ENCODE assay signal across 13 mouse cellular contexts in the genomic region with DNA sequence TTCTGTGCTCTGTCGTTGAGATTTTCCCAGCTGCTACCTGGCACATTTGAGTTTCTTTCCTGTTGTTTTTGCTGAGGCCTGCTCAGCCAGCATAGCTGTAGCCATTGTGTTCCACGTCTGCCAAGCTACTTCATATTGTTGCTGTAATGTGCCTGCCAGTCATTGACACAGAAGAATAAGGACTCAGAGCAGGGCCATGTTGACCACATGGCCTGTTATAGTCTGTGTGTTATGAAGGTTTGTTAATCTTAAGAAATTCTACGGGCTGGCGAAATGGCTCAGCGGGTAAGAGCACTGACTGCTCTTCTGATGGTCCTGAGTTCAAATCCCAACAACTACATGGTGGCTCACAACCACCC. TPM values are rescaled to one million over a fixed set of nuclear protein-coding genes. Genes with fewer than 3 reads are reported as not detected.
DNase-seq lines count a peak whose midpoint lies in the region; ATAC-seq and TF ChIP-seq lines count a peak whose summit lies in the region.
"Had no signal": no experiment of that assay in that cellular context is flagged by ENCODE, and none has a peak within 500 bp of the region (broad histone marks: within the 10 kb centered on the region; RNA-seq: fewer than 3 reads in every experiment).

No protein-coding gene starts in this region.

- no peak overlapping the region for H3K4me3 ChIP-seq in layer of hippocampus, adult 2 months
- no peak overlapping the region for H3K4me3 ChIP-seq in embryonic facial prominence, embryonic 10.5 days
- H3K4me3 ChIP-seq in forebrain, embryonic 15.5 days: no peak overlapping the region
- H3K4me3 ChIP-seq in midbrain, embryonic 16.5 days (ENCODE audit: low read depth, low read length): no peak overlapping the region
- H3K4me3 ChIP-seq: limb, embryonic 13.5 days had no signal

- peak; percentile 62 for ATAC-seq in forebrain, embryonic 15.5 days (replicated peaks)
- ATAC-seq in midbrain, embryonic 16.5 days: no peak

- 55% methylated on average over 5 of the region's 5 CpGs for WGBS in embryonic facial prominence, embryonic 10.5 days
- WGBS in forebrain, embryonic 15.5 days: 20% methylated on average over 5 of the region's 5 CpGs
- WGBS in midbrain, embryonic 16.5 days: 48% methylated on average over 5 of the region's 5 CpGs

- no peaks in the 10 kb centered on the region for H3K9me3 ChIP-seq in embryonic facial prominence, embryonic 10.5 days
- H3K9me3 ChIP-seq in forebrain, embryonic 15.5 days: no peaks in the 10 kb centered on the region
- no peaks in the 10 kb centered on the region for H3K9me3 ChIP-seq in midbrain, embryonic 16.5 days (replicated peaks; ENCODE audit: control insufficient read depth, low read length, poor library complexity, severe bottlenecking)
- H3K9me3 ChIP-seq: limb, embryonic 13.5 days had no signal

- peak overlapping the region; percentile 39; the same call in 1 of the 2 replicates for H3K27ac ChIP-seq in layer of hippocampus, adult 2 months
- H3K27ac ChIP-seq in embryonic facial prominence, embryonic 10.5 days (replicated peaks): peak overlapping the region; percentile 63; the same call in 1 of the 2 replicates
- peak overlapping the region; percentile 63 for H3K27ac ChIP-seq in forebrain, embryonic 15.5 days (replicated peaks)
- peak overlapping the region; percentile 66 for H3K27ac ChIP-seq in midbrain, embryonic 16.5 days (ENCODE audit: low read length)
- H3K27ac ChIP-seq: limb, embryonic 13.5 days had no signal

- no peaks in the 10 kb centered on the region for H3K36me3 ChIP-seq in embryonic facial prominence, embryonic 10.5 days (replicated peaks)
- no peaks in the 10 kb centered on the region for H3K36me3 ChIP-seq in forebrain, embryonic 15.5 days
- no peaks in the 10 kb centered on the region for H3K36me3 ChIP-seq in midbrain, embryonic 16.5 days (ENCODE audit: control insufficient read depth, insufficient read depth, low read length)
- H3K36me3 ChIP-seq: limb, embryonic 13.5 days had no signal

- H3K27me3 ChIP-seq in embryonic facial prominence, embryonic 10.5 days (replicated peaks; ENCODE audit: low read depth, poor library complexity, severe bottlenecking): no peaks in the 10 kb centered on the region
- H3K27me3 ChIP-seq in forebrain, embryonic 15.5 days: no peaks in the 10 kb centered on the region
- H3K27me3 ChIP-seq in midbrain, embryonic 16.5 days (ENCODE audit: control insufficient read depth, insufficient read depth, low read depth, low read length): no peaks in the 10 kb centered on the region
- H3K27me3 ChIP-seq: limb, embryonic 13.5 days had no signal

- TF ChIP-seq CTCF in layer of hippocampus, adult 2 months (conservative IDR thresholded peaks at IDR 0.05): no peak

- H3K4me1 ChIP-seq in embryonic facial prominence, embryonic 10.5 days: peaks cover 19% of the 10 kb centered on the region
- H3K4me1 ChIP-seq in forebrain, embryonic 15.5 days: peaks cover 13% of the 10 kb centered on the region
- peaks cover 11% of the 10 kb centered on the region for H3K4me1 ChIP-seq in midbrain, embryonic 16.5 days (ENCODE audit: control insufficient read depth, insufficient read depth, low read length)
- H3K4me1 ChIP-seq: limb, embryonic 13.5 days had no signal

- no peak for DNase-seq in layer of hippocampus, adult 2 months (ENCODE audit: low spot score in 2 of 2)
- no peak for DNase-seq in layer of hippocampus, postnatal 25 days (ENCODE audit: extremely low spot score in 1 of 2, low spot score in 1 of 2)
- DNase-seq in embryonic facial prominence, embryonic 10.5 days (ENCODE audit: low spot score): no peak
- DNase-seq in c-Kit-positive CD71-positive TER-119-positive erythroid progenitor cells, embryonic 14.5 days (ENCODE audit: low spot score): no peak
- no peak for DNase-seq in urinary bladder, postnatal 14 days (ENCODE audit: low spot score)
- no peak for DNase-seq in layer of hippocampus, adult 18-20 months (ENCODE audit: low spot score in 2 of 2)
- DNase-seq: heart, adult 11 months; kidney, postnatal 4 days; right cerebral cortex, postnatal 25 days had no signal

- H3K9ac ChIP-seq in forebrain, embryonic 15.5 days (replicated peaks): no peak overlapping the region
- no peak overlapping the region for H3K9ac ChIP-seq in midbrain, embryonic 16.5 days (ENCODE audit: low read depth, low read length)
- H3K9ac ChIP-seq: limb, embryonic 13.5 days had no signal

- H3K4me2 ChIP-seq in forebrain, embryonic 15.5 days (replicated peaks): no peak overlapping the region
- no peak overlapping the region for H3K4me2 ChIP-seq in midbrain, embryonic 16.5 days (ENCODE audit: low read length)
- H3K4me2 ChIP-seq: limb, embryonic 13.5 days had no signal

RNA-seq across cellular contexts. Expression of a gene that starts 2.2 kb away (rescaled TPM):
- not detected for total RNA-seq in layer of hippocampus, adult 2 months (2021)
- not detected for total RNA-seq in layer of hippocampus, postnatal 25 days (2021)
- not detected in 2 replicates for polyA plus RNA-seq in embryonic facial prominence, embryonic 10.5 days (2016; fragmentation: Nextera tagmentation; extraction: Ambion mirVana)
- polyA plus RNA-seq in forebrain, embryonic 15.5 days (2015; fragmentation: Nextera tagmentation; extraction: Ambion mirVana): not detected in 2 replicates
- not detected in 2 replicates for polyA plus RNA-seq in midbrain, embryonic 16.5 days (2015; fragmentation: Nextera tagmentation; extraction: Ambion mirVana)
- total RNA-seq in layer of hippocampus, adult 18-20 months (2021): not detected
- total RNA-seq: monocyte, adult 5-6 weeks had no signal
- polyA plus RNA-seq: limb, embryonic 13.5 days had no signal

RNA-seq across cellular contexts. Expression of a gene that starts 9.0 kb away (rescaled TPM):
- not detected for total RNA-seq in layer of hippocampus, adult 2 months (2021)
- total RNA-seq in layer of hippocampus, postnatal 25 days (2021): not detected
- not detected in 2 replicates for polyA plus RNA-seq in embryonic facial prominence, embryonic 10.5 days (2016; fragmentation: Nextera tagmentation; extraction: Ambion mirVana)
- not detected in 2 replicates for polyA plus RNA-seq in forebrain, embryonic 15.5 days (2015; fragmentation: Nextera tagmentation; extraction: Ambion mirVana)
- polyA plus RNA-seq in midbrain, embryonic 16.5 days (2015; fragmentation: Nextera tagmentation; extraction: Ambion mirVana): 0.69 and 0.91 TPM in 2 replicates
- not detected for total RNA-seq in layer of hippocampus, adult 18-20 months (2021)
- polyA plus RNA-seq: limb, embryonic 13.5 days had no signal

RNA-seq across cellular contexts. Expression of a gene that starts 16.1 kb away (rescaled TPM):
- total RNA-seq in layer of hippocampus, adult 2 months (2021): 10 to 100 TPM in 1 of 2 experiments, 1 to 10 TPM in 1; 9.6 to 13.9 TPM
- total RNA-seq in layer of hippocampus, postnatal 25 days (2021): 10 to 100 TPM; 11.9 to 13.8 TPM
- 42.6 and 44.7 TPM in 2 replicates for polyA plus RNA-seq in embryonic facial prominence, embryonic 10.5 days (2016; fragmentation: Nextera tagmentation; extraction: Ambion mirVana)
- 21.7 and 24.9 TPM in 2 replicates for polyA plus RNA-seq in forebrain, embryonic 15.5 days (2015; fragmentation: Nextera tagmentation; extraction: Ambion mirVana)
- polyA plus RNA-seq in midbrain, embryonic 16.5 days (2015; fragmentation: Nextera tagmentation; extraction: Ambion mirVana): 28.2 and 37.3 TPM in 2 replicates
- 10 to 100 TPM in 1 of 2 experiments, 1 to 10 TPM in 1; 8.0 to 11.4 TPM for total RNA-seq in layer of hippocampus, adult 18-20 months (2021)

RNA-seq across cellular contexts. Expression of a gene that starts 34.2 kb away (rescaled TPM):
- 100 to 1,000 TPM in 1 of 2 experiments, 10 to 100 TPM in 1; 93.4 to 101 TPM for total RNA-seq in layer of hippocampus, adult 2 months (2021)
- 10 to 100 TPM; 80.7 to 96.2 TPM for total RNA-seq in layer of hippocampus, postnatal 25 days (2021)
- 26.5 and 27.7 TPM in 2 replicates for polyA plus RNA-seq in embryonic facial prominence, embryonic 10.5 days (2016; fragmentation: Nextera tagmentation; extraction: Ambion mirVana)
- polyA plus RNA-seq in forebrain, embryonic 15.5 days (2015; fragmentation: Nextera tagmentation; extraction: Ambion mirVana): 47.3 and 50.0 TPM in 2 replicates
- 59.5 and 65.7 TPM in 2 replicates for polyA plus RNA-seq in midbrain, embryonic 16.5 days (2015; fragmentation: Nextera tagmentation; extraction: Ambion mirVana)
- 10 to 100 TPM; 84.2 to 86.8 TPM for total RNA-seq in layer of hippocampus, adult 18-20 months (2021)

RNA-seq across cellular contexts. Expression of a gene that starts 51.3 kb away (rescaled TPM):
- not detected for total RNA-seq in layer of hippocampus, adult 2 months (2021)
- not detected for total RNA-seq in layer of hippocampus, postnatal 25 days (2021)
- polyA plus RNA-seq in embryonic facial prominence, embryonic 10.5 days (2016; fragmentation: Nextera tagmentation; extraction: Ambion mirVana): 9.4 and 9.6 TPM in 2 replicates
- polyA plus RNA-seq in forebrain, embryonic 15.5 days (2015; fragmentation: Nextera tagmentation; extraction: Ambion mirVana): not detected in 2 replicates
- 0.06 TPM in 1 of 2 replicates, not detected in the other for polyA plus RNA-seq in midbrain, embryonic 16.5 days (2015; fragmentation: Nextera tagmentation; extraction: Ambion mirVana)
- total RNA-seq in layer of hippocampus, adult 18-20 months (2021): not detected
